Mouse (Mus musculus) limb, embryonic 15.5 days (tissue): ENCODE measurements around the gene Gjc1. TPM values are rescaled to one million over a fixed set of nuclear protein-coding genes. Genes with fewer than 3 reads are reported as not detected.

Source experiments
- ATAC-seq: fragments of 200-750 bp; cut with Nextera tagmentation; 2 replicates; pipeline ENCODE4 v1.8.0; 2017; ENCODE audit warnings: low read depth, moderate TSS enrichment; ENCODE audit not compliant: insufficient number of reproducible peaks, low FRiP score, low TSS enrichment
- H3K27ac ChIP-seq: fragments of 300-500 bp; sonication (generic); 2 replicates; pipeline ENCODE4 v1.5.1; 2015; ENCODE audit warnings: moderate library complexity, mild to moderate bottlenecking, inconsistent platforms
- H3K27me3 ChIP-seq: fragments of 300-500 bp; sonication (generic); 2 replicates; pipeline ENCODE4 v1.6.1; 2015; ENCODE audit warnings: inconsistent platforms
- H3K36me3 ChIP-seq: fragments of 300-500 bp; sonication (generic); 2 replicates; pipeline ENCODE4 v1.6.1; 2015; ENCODE audit warnings: inconsistent platforms
- H3K4me1 ChIP-seq: fragments of 300-500 bp; sonication (generic); 2 replicates; pipeline ENCODE4 v1.6.1; 2015; ENCODE audit warnings: inconsistent platforms
- H3K4me2 ChIP-seq: fragments of 300-500 bp; sonication (generic); 2 replicates; pipeline ENCODE4 v1.6.1; 2015; ENCODE audit warnings: mild to moderate bottlenecking, inconsistent platforms
- H3K4me3 ChIP-seq: fragments of 300-500 bp; sonication (generic); 2 replicates; pipeline ENCODE4 v1.5.1; 2015; ENCODE audit warnings: mild to moderate bottlenecking, inconsistent platforms
- H3K9ac ChIP-seq: fragments of 300-500 bp; sonication (generic); 2 replicates; pipeline ENCODE4 v1.6.1; 2015; ENCODE audit warnings: inconsistent platforms
- H3K9me3 ChIP-seq: fragments of 300-500 bp; sonication (generic); 2 replicates; pipeline ENCODE4 v1.6.1; 2016; ENCODE audit warnings: inconsistent platforms
- WGBS: fragments of 180-500 bp; shearing (Covaris S2); methylation state at CpG from one replicate; pipeline ENCODE4 v1.1.7; 2015; 5-methylcytosine and 5-hydroxymethylcytosine counted together
- polyA plus RNA-seq: library from polyadenylated mRNA; unstranded; fragments of >200 nt; fragmentation: Nextera tagmentation; extraction: Ambion mirVana; gene quantifications from 2 replicates; pipeline ENCODE4 v1.2.1, GENCODE M21; 2015

Gene Gjc1
- polyA plus RNA-seq, 1 experiment from 2014 or later = 57.6 TPM

DNA sequence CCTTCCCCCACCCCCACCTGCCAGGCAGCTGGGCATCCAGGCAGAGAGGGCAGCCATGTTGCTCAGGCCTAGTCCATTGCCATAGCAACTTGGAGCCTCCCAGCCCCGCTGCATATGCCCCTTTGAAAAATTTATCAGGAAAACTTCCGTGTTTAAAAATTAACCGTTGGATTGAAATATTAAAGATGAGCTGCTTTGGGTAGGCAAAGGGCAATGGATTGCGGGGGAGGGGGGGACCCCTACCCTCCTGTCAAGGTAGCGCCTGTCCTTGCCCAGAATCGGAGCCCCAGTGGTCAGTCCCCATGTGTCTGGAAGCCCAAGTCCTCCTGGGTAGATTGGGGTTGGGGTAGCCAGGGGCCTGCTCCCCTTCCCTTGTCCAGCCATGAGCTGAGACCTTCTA lies 50.4 kb downstream of the Gjc1 start:
- Histone ChIP-seq H3K27ac (no peak overlapping the region), H3K27me3 (no peaks in the 10 kb centered on the region), H3K36me3 (no peaks in the 10 kb centered on the region), H3K4me1 (peaks cover 22% of the 10 kb centered on the region), H3K9me3 (no peaks in the 10 kb centered on the region), H3K4me2 (no peak overlapping the region), H3K4me3 (no peak overlapping the region), H3K9ac (no peak overlapping the region)
- ATAC-seq = no peak
- WGBS = 88% methylated on average over 6 of the region's 6 CpGs

DNA sequence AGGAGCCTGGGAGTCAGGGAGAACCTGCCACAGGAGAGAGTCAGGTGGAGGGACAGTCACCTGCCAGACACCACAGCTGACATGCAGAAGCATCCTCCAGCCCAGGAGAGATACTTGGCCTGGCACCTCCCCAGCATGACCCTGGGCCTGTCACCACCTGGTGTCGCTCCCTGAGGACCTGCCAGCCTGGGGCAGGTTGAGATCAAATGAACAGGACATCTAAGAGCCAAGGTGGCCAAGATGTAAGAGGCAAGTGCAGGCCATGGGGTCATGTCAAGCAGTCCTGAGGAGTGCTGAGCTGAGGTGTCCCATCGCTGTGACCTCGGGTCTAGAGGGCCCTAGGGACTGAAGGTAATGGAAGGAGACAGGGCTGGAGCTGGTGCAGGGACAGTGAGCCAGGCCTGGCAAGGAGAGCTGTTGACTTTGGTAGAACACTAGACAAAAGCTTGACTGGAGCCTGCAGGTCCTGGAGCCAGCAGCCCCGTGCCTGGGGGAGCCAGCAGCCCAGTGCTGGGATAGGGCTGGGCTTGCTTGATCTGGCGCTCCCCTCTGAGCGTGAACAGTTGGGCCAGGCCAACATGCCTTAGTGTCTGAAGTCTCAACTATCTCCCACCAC lies 52.3 kb downstream of the Gjc1 start:
- Histone ChIP-seq H3K4me2 (no peak overlapping the region), H3K27ac (no peak overlapping the region), H3K27me3 (peaks cover 18% of the 10 kb centered on the region), H3K4me3 (no peak overlapping the region), H3K36me3 (no peaks in the 10 kb centered on the region), H3K9ac (no peak overlapping the region), H3K4me1 (peaks cover 20% of the 10 kb centered on the region), H3K9me3 (no peaks in the 10 kb centered on the region)
- no peak for ATAC-seq
- 55% methylated on average over 6 of the region's 6 CpGs for WGBS

DNA sequence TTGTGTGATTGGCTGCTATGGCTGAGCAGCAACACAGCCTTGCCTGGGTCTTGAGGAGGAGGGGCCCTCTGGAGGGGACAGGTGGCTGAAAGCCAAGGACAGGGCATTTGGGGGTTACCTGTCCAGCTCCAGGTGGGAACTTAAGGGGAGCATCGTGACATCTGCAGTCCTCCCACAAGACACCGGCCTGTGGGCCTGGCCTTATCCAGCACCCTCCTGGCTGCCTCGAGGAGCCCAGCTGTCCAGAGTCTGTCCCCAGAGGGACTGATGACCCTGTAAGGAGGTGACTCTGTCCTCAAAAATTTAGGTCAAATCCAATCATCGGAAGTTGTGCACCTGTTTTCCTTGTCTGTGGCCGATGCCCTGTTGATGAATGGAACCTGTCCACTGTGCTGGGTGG lies 54.1 kb downstream of the Gjc1 start:
- Histone ChIP-seq H3K36me3 (no peaks in the 10 kb centered on the region), H3K9ac (no peak overlapping the region), H3K27ac (no peak overlapping the region), H3K4me1 (peaks cover 23% of the 10 kb centered on the region), H3K4me2 (no peak overlapping the region), H3K9me3 (no peaks in the 10 kb centered on the region), H3K4me3 (no peak overlapping the region), H3K27me3 (peaks cover 33% of the 10 kb centered on the region)
- no peak for ATAC-seq
- 75% methylated on average over 5 of the region's 5 CpGs for WGBS

DNA sequence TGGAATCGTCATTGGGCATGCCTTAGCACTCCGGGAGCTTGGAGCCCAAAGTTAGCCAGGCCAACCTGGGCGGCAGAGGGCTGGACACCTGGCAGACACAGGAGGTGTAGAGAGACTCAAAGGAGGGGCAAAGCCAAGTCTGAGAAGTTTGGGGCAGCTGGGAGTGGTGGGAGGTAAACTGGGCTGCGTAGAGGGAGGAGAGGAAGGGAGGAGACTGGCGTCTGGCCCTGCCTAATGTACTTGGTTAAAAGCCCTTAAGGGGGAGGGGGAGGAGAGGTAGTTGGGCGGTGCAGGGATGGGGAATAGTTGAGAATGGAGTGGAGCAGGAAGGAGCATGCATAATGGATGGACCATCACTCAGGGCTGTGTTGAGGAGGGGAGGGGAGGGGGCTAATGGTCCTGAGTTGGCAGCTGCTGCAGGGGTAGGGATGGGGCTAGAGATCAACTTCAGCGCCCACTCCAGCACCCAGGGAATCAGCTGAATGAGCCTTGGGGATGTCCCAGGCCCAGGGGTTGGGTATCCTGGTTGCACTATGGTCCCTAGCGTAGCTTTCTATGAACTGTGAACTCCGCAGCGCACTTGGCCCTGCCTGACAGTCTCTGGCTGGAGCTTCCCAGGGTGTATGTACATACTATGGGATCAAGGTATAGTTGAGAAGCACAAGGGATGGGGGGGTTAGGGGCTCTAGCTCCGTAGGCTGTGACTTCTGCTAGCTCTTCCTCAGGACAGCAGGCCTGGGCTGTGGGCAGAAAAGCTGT lies 56.3 kb downstream of the Gjc1 start:
- no peak overlapping the region for H3K27ac ChIP-seq
- H3K27me3 ChIP-seq = peaks cover 42% of the 10 kb centered on the region
- H3K36me3 ChIP-seq = no peaks in the 10 kb centered on the region
- 65% methylated on average over 11 of the region's 11 CpGs for WGBS
- H3K4me3 ChIP-seq = no peak overlapping the region
- no peaks in the 10 kb centered on the region for H3K9me3 ChIP-seq
- no peak overlapping the region for H3K9ac ChIP-seq
- H3K4me1 ChIP-seq = peaks cover 15% of the 10 kb centered on the region
- no peak overlapping the region for H3K4me2 ChIP-seq
- no peak for ATAC-seq

DNA sequence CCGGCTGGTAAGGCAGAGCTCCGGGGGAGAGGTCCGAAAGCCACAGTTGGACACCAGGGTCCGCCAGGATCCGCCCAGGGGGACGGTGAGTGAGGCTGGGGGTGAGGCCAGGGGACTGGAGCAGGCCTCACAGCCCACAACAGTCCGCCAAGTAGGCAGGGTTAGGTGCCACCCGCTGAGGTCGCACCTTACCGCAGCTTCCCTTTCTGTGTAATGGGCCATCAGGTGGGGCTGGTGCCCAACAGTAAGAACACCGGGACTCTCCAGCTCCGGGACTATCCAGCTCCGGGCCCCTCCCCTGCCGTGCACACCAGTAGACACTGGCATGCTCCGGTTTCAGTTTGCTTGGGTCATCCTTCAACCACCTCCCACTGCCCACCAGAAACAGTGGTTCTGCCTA lies 57.3 kb downstream of the Gjc1 start:
- Histone ChIP-seq H3K27ac (no peak overlapping the region), H3K4me1 (peaks cover 15% of the 10 kb centered on the region), H3K27me3 (peaks cover 42% of the 10 kb centered on the region), H3K4me2 (peak overlapping the region; percentile 99), H3K9ac (no peak overlapping the region), H3K4me3 (peak overlapping the region; percentile 56), H3K36me3 (no peaks in the 10 kb centered on the region), H3K9me3 (no peaks in the 10 kb centered on the region)
- ATAC-seq = no peak; the same call in 1 of the 2 replicates
- WGBS = 16% methylated on average over 15 of the region's 15 CpGs

DNA sequence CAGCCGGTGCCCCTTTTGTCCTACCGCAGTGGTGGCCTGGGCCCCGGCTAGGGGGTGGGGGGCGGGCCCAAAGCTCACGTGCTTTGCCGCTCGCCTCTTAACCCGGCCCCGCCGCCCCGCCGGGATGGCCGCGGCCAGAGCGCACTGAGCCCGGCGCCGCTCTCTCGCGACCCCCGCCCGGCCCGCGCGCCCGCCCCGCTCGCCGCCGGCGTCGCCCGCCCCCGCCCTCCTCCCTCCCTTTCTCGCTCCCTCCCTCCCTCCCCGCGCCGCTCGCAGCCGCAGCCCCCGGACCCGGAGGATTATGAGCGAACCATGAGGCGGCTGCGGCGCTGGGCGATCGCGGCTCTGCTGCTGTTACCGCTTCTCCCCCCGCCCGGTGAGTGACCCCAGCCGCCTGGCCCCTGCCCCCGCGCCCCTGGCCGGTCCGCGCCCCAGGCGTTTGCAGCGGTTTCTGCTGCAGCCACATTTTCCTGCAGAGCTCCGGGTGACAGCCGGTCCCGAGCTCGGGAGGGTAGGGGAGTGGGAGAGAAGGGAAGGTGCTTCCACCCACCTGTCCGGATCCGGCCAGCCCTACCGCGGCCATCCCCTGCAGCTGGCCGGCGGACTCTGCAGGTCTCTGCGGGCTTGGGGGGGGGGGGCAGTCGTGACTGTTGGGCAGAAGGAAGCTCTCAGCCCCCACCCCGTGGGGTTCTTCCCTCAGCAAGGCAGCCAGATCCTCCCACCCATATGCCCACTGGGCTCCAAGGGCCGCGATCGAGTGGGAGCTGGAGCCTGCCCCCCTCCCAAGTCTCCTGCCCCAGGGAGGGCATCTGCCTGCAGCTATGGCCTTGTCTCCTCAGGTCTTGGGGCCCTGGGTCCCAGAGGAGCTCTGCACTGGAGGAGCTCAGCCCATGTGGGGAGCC lies 57.9 kb downstream of the Gjc1 start, which contains the start of gene Adam11:
TSS of gene Adam11 (plus strand) at position 131 of the 902 bp plus-strand sequence.
- ATAC-seq = no peak
- H3K27ac ChIP-seq = no peak within 1 kb of the TSS
- peak within 1 kb of the TSS; percentile 61 for H3K9ac ChIP-seq
- peak within 1 kb of the TSS; percentile 99 for H3K4me2 ChIP-seq
- under 1% methylated on average over 45 of the region's 76 CpGs for WGBS
- H3K4me1 ChIP-seq = peaks cover 15% of the 10 kb centered on the region
- H3K9me3 ChIP-seq = no peaks in the 10 kb centered on the region
- H3K4me3 ChIP-seq = peak within 1 kb of the TSS; percentile 56
- peaks cover 42% of the 10 kb centered on the region for H3K27me3 ChIP-seq
- no peaks in the 10 kb centered on the region for H3K36me3 ChIP-seq

DNA sequence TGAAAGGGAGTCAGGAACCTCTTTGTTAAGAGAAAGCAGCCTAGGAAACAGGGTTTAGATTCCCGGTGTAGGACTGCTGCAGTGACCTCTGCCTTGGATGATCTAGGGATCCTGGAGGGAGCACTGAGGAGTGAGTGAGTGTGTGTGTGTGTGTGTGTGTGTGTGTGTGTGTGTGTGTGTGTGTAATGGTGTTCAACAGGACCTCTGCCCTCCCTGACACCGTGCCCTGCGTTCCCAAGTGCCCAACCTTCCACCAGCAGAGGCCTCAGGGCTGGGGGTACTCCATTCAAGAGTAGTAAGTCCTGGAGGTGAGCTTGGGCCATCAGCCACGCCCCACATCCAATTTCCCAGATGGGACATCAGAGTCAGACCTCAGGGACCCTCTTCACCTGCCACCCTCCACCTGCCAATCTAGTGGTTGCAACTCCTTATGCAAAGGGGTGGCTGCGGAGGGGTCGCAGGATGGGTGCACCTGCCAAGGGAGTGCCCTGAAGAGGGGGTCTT lies 58.6 kb downstream of the Gjc1 start:
- 25% methylated on average over 6 of the region's 6 CpGs for WGBS
- no peak overlapping the region for H3K27ac ChIP-seq
- H3K4me1 ChIP-seq = peaks cover 15% of the 10 kb centered on the region
- peak overlapping the region; percentile 99 for H3K4me2 ChIP-seq
- H3K27me3 ChIP-seq = peaks cover 42% of the 10 kb centered on the region
- H3K9ac ChIP-seq = no peak overlapping the region
- ATAC-seq = no peak
- no peaks in the 10 kb centered on the region for H3K9me3 ChIP-seq
- no peaks in the 10 kb centered on the region for H3K36me3 ChIP-seq
- H3K4me3 ChIP-seq = peak overlapping the region; percentile 56

DNA sequence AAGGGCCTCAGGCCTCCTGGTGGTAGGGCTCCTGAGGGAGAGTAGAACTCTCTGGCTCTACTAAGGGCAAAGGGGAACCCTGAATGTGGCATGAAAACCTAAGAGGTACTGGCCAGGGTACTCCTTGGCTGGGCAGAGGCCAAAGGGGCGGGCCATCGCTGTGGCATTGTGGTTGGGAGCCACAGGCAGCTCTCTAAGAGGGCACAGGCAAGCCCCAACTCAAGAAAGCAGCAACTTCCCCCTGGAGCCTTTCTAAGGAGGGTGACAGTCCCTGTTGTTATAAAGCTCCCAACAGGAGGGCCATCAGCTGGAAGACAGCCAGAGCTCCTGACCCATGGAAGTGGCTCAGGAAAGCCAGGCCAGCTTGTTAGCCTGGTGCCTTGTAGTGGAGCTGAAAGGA lies 60.5 kb downstream of the Gjc1 start:
- Histone ChIP-seq H3K27me3 (peaks cover 41% of the 10 kb centered on the region), H3K9ac (no peak overlapping the region), H3K4me3 (no peak overlapping the region), H3K4me1 (peaks cover 28% of the 10 kb centered on the region), H3K36me3 (no peaks in the 10 kb centered on the region), H3K27ac (no peak overlapping the region), H3K9me3 (no peaks in the 10 kb centered on the region), H3K4me2 (no peak overlapping the region)
- WGBS = 83% methylated on average over 2 of the region's 2 CpGs
- no peak for ATAC-seq

DNA sequence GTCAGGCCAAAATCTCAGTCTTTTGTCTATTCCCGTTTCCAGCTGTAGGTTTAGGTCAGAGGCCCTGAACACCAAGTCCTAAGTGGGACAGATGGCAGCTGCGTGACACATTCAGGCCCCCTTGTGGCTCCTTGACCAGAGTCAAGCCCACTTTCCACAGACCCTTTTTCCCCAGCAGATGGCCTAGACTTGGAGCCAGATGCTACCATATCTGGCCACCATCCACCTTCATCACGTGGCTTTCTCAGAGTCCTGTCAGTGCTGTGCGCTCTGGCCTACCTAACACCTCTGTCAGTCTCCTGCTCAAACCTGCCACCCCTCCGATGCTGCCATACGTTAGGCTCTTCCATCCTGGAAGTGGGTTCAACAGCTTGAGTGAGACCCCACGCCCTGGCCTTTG lies 64.1 kb downstream of the Gjc1 start:
- peaks cover 19% of the 10 kb centered on the region for H3K4me1 ChIP-seq
- no peak overlapping the region for H3K4me2 ChIP-seq
- H3K27ac ChIP-seq = no peak overlapping the region
- peaks cover 8% of the 10 kb centered on the region; the same call in 1 of the 2 replicates for H3K27me3 ChIP-seq
- no peak overlapping the region for H3K9ac ChIP-seq
- no peak for ATAC-seq
- no peaks in the 10 kb centered on the region for H3K36me3 ChIP-seq
- WGBS = 80% methylated on average over 7 of the region's 7 CpGs
- H3K9me3 ChIP-seq = no peaks in the 10 kb centered on the region
- no peak overlapping the region for H3K4me3 ChIP-seq

DNA sequence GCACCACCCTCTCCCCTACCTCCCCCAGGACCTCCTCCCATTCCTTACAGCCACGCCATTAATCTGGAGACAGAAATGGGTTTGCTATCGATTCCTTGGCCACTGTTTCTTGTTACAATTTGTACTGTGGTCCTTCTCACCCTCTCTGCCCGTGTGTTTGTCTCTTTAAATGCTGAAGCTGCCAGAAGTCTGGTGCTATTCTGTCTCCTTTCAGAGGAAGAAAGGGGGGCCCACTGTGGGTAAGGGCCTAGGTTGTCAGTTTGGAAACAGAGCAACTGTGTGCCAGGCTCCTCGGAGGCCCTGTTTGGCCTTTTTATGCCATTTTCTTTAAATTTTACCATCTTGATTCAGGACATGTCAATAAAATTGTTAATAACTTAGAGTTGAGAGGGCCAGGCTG lies 65.1 kb downstream of the Gjc1 start:
- Histone ChIP-seq H3K9me3 (no peaks in the 10 kb centered on the region), H3K4me3 (no peak overlapping the region), H3K9ac (no peak overlapping the region), H3K4me2 (peak overlapping the region; percentile 28), H3K36me3 (no peaks in the 10 kb centered on the region), H3K27me3 (no peaks in the 10 kb centered on the region), H3K27ac (no peak overlapping the region), H3K4me1 (peaks cover 19% of the 10 kb centered on the region)
- 23% methylated on average over 4 of the region's 4 CpGs for WGBS
- ATAC-seq = no peak

DNA sequence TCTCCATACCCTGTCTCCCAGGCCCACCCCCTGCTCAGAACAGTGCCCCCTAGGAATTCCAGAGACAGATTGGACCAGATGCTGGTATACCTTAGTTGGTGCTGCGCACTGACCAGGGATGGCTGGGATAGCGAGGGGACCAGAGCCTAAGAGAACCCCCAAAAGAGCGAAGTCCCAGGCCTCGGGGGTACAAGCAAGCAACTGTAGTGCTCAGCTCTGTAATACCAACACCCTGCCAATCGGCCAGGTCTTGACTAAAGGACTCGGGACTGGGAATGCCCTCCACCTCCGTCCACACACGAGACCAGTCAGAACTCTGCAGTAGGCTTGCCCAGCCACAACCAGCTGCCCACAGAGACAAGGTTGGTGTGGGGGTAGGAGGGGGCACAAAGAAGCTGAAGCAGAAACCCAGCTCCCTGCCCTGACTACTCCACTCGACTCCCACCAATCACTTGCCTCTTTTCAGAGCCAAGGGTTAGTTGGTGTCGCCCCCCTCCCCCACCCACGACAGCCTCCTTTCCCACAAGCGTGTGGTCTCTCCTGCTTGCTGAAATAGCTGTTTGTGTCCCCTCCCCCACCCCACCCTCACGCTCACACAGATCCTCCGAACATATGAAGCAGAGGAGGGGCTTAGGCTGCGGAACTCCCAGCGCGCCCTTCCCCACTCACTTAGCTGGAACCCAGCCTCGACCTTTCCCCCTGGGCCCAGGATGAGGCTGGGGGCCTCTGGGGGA lies 65.7 kb downstream of the Gjc1 start:
- Histone ChIP-seq H3K9ac (no peak overlapping the region), H3K27me3 (no peaks in the 10 kb centered on the region), H3K4me2 (peak overlapping the region; percentile 28), H3K27ac (0 out of 2 replicates have a peak overlapping the region, but pooled peaks have one; percentile 33), H3K9me3 (no peaks in the 10 kb centered on the region), H3K4me1 (peaks cover 19% of the 10 kb centered on the region), H3K4me3 (no peak overlapping the region), H3K36me3 (no peaks in the 10 kb centered on the region)
- WGBS = 41% methylated on average over 18 of the region's 18 CpGs
- no peak for ATAC-seq
